Mouse (Mus musculus) MEL (cell line): Measurements from ENCODE around the gene Unc5cl. TPM values are rescaled to one million over a fixed set of nuclear protein-coding genes. Genes with fewer than 3 reads are reported as not detected.
A peak's percentile ranks its signal among the peaks of the same experiment; 100 is the strongest.

Source experiments
- DNase-seq: peaks from one replicate; pipeline ENCODE4 v3.0.0; 2011; ENCODE audit warnings: low read depth, low spot score
- H3K27ac ChIP-seq: 2 replicates; pipeline ENCODE4 v1.5.1; 2012; ENCODE audit warnings: low read depth, mild to moderate bottlenecking, control low read depth, low read length, moderate library complexity; ENCODE audit not compliant: control insufficient read depth
- H3K27me3 ChIP-seq, 2 experiments: fragments of 150-350 bp in 1 of 2; sonication (generic) in 1 of 2; 2 replicates each; pipeline ENCODE4 v1.6.1; 2012; ENCODE audit warnings: low read length in 2 of 2, mild to moderate bottlenecking in 2 of 2, improper control_type of control experiment in 1 of 2, moderate library complexity in 1 of 2; ENCODE audit not compliant: insufficient read depth in 2 of 2, control insufficient read depth in 1 of 2
- H3K36me3 ChIP-seq, 2 experiments: 2 replicates each; pipeline ENCODE4 v1.6.1; 2012 to 2014; ENCODE audit warnings: low read length in 2 of 2, improper control_type of control experiment in 1 of 2, inconsistent platforms in 1 of 2, mild to moderate bottlenecking in 1 of 2; ENCODE audit not compliant: insufficient read depth in 2 of 2, control insufficient read depth in 1 of 2
- H3K4me1 ChIP-seq, 2 experiments: fragments of 150-350 bp in 1 of 2; sonication (generic) in 1 of 2; 2 replicates each; pipeline ENCODE4 v1.6.1; 2012; ENCODE audit warnings: low read length in 2 of 2, improper control_type of control experiment in 1 of 2, mild to moderate bottlenecking in 1 of 2; ENCODE audit not compliant: insufficient read depth in 2 of 2, control insufficient read depth in 1 of 2
- H3K4me3 ChIP-seq, 2 experiments: fragments of 150-350 bp in 1 of 2; sonication (generic) in 1 of 2; 2 replicates each; pipeline ENCODE4 v1.5.1; 2012; ENCODE audit warnings: low read depth in 2 of 2, low read length in 2 of 2, mild to moderate bottlenecking in 2 of 2, moderate library complexity in 2 of 2, control low read depth in 1 of 2, improper control_type of control experiment in 1 of 2; ENCODE audit not compliant: control insufficient read depth in 1 of 2, insufficient read depth in 1 of 2
- H3K79me2 ChIP-seq: 2 replicates; pipeline ENCODE4 v1.6.1; 2012; ENCODE audit warnings: mild to moderate bottlenecking, low read length, moderate library complexity; ENCODE audit not compliant: control insufficient read depth, poor library complexity, insufficient read depth
- H3K9ac ChIP-seq: 2 replicates; pipeline ENCODE4 v1.6.1; 2012; ENCODE audit warnings: low read depth, mild to moderate bottlenecking, control low read depth, low read length, moderate library complexity; ENCODE audit not compliant: control insufficient read depth, poor library complexity, severe bottlenecking
- H3K9me3 ChIP-seq: fragments of 150-350 bp; sonication (generic); replicated peaks from 2 replicates; pipeline ENCODE4 v1.6.1; 2012; ENCODE audit warnings: mild to moderate bottlenecking, low read length, improper control_type of control experiment, moderate library complexity; ENCODE audit not compliant: insufficient read depth
- CHD2 ChIP-seq: IDR thresholded peaks from 2 replicates; pipeline ENCODE4 v1.6.1; 2011; ENCODE audit warnings: low read length, improper control_type of control experiment
- E2F4 ChIP-seq: IDR thresholded peaks from 2 replicates; pipeline ENCODE4 v1.6.1; 2011; ENCODE audit warnings: low read depth, low read length, improper control_type of control experiment, borderline replicate concordance
- EP300 ChIP-seq, 2 experiments: IDR thresholded peaks; 2 replicates each; pipeline ENCODE4 v1.6.1; 2011; ENCODE audit warnings: improper control_type of control experiment in 2 of 2, low read length in 2 of 2, low read depth in 1 of 2, mild to moderate bottlenecking in 1 of 2
- GABPA ChIP-seq: IDR thresholded peaks from 2 replicates; pipeline ENCODE4 v1.6.1; 2012; ENCODE audit warnings: low read depth, mild to moderate bottlenecking, inconsistent platforms, low read length, improper control_type of control experiment, moderate library complexity
- HCFC1 ChIP-seq: IDR thresholded peaks from 2 replicates; pipeline ENCODE4 v1.6.1; 2012; ENCODE audit warnings: low read depth, mild to moderate bottlenecking, inconsistent platforms, low read length, improper control_type of control experiment, moderate library complexity
- KAT2A ChIP-seq: conservative IDR thresholded peaks from 2 replicates; pipeline ENCODE4 v1.6.1; 2012; ENCODE audit warnings: low read depth, low read length, improper control_type of control experiment, inconsistent platforms
- MEF2A ChIP-seq: IDR thresholded peaks from 2 replicates; pipeline ENCODE4 v1.6.1; 2014; ENCODE audit warnings: low read depth, mild to moderate bottlenecking, inconsistent platforms, low read length, improper control_type of control experiment; ENCODE audit not compliant: poor library complexity, insufficient replicate concordance, severe bottlenecking; ENCODE audit errors: extremely low read depth
- MXI1 ChIP-seq: IDR thresholded peaks from 2 replicates; pipeline ENCODE4 v1.6.1; 2011; ENCODE audit warnings: mild to moderate bottlenecking, low read depth, low read length, improper control_type of control experiment
- NELFE ChIP-seq: IDR thresholded peaks from 2 replicates; pipeline ENCODE4 v1.6.1; 2011; ENCODE audit warnings: low read depth, low read length, improper control_type of control experiment
- NRF1 ChIP-seq: IDR thresholded peaks from 2 replicates; pipeline ENCODE4 v1.6.1; 2014; ENCODE audit warnings: low read depth, mild to moderate bottlenecking, inconsistent platforms, low read length, improper control_type of control experiment, moderate library complexity; ENCODE audit not compliant: poor library complexity, insufficient read depth, severe bottlenecking
- POLR2AphosphoS5 ChIP-seq: IDR thresholded peaks from 2 replicates; pipeline ENCODE4 v1.6.1; 2012; ENCODE audit warnings: low read depth, borderline replicate concordance, mild to moderate bottlenecking, inconsistent platforms, low read length, moderate library complexity, mixed read lengths
- RCOR1 ChIP-seq: IDR thresholded peaks from 2 replicates; pipeline ENCODE4 v1.6.1; 2012; ENCODE audit warnings: low read depth, mild to moderate bottlenecking, inconsistent platforms, low read length, improper control_type of control experiment
- SIN3A ChIP-seq: IDR thresholded peaks from 2 replicates; pipeline ENCODE4 v1.6.1; 2012; ENCODE audit warnings: low read length, improper control_type of control experiment, inconsistent platforms
- TAL1 ChIP-seq: IDR thresholded peaks from 2 replicates; pipeline ENCODE4 v1.6.1; 2012; ENCODE audit warnings: mild to moderate bottlenecking, inconsistent platforms, low read length, moderate library complexity, mixed read lengths
- TBP ChIP-seq: IDR thresholded peaks from 2 replicates; pipeline ENCODE4 v1.8.0; 2011; ENCODE audit warnings: low read depth, low read length, improper control_type of control experiment
- TCF12 ChIP-seq: IDR thresholded peaks from 2 replicates; pipeline ENCODE4 v1.6.1; 2014; ENCODE audit warnings: low read depth, mild to moderate bottlenecking, inconsistent platforms, low read length, improper control_type of control experiment, moderate library complexity
- USF1 ChIP-seq: IDR thresholded peaks from 2 replicates; pipeline ENCODE4 v1.6.1; 2014; ENCODE audit warnings: low read depth, mild to moderate bottlenecking, inconsistent platforms, low read length, improper control_type of control experiment, moderate library complexity
- ZC3H11A ChIP-seq: IDR thresholded peaks from 2 replicates; pipeline ENCODE4 v1.6.1; 2012; ENCODE audit warnings: low read depth, mild to moderate bottlenecking, inconsistent platforms, low read length, improper control_type of control experiment
- ZMIZ1 ChIP-seq: IDR thresholded peaks from 2 replicates; pipeline ENCODE4 v1.6.1; 2012; ENCODE audit warnings: low read depth, mild to moderate bottlenecking, inconsistent platforms, low read length, improper control_type of control experiment, moderate library complexity
- ZNF384 ChIP-seq: IDR thresholded peaks from 2 replicates; pipeline ENCODE4 v1.6.1; 2012; ENCODE audit warnings: low read depth, mild to moderate bottlenecking, inconsistent platforms, low read length, improper control_type of control experiment
- polyA plus RNA-seq, 2 experiments: library from polyadenylated mRNA; stranded (reverse) in 1 of 2; unstranded in 1 of 2; fragments of >175 nt in 1 of 2; fragments of >200 nt in 1 of 2; gene quantifications; 2 replicates each; pipeline versions ENCODE4 v1.2.1 to v1.2.4; 2012; ENCODE audit warnings: low replicate concordance in 2 of 2, low read depth in 1 of 2; ENCODE audit not compliant: insufficient read length in 2 of 2, insufficient read depth in 1 of 2, missing spikeins in 1 of 2
- total RNA-seq: library from RNA; depleted of rRNA; stranded (reverse); fragments of 300-350 nt; gene quantifications from 2 replicates; pipeline ENCODE4 v1.2.3, GENCODE M21; 2012

Unc5cl gene
- total and polyA plus RNA-seq, 3 experiments: 4.7 to 7.7 TPM; not detected in 1

DNA sequence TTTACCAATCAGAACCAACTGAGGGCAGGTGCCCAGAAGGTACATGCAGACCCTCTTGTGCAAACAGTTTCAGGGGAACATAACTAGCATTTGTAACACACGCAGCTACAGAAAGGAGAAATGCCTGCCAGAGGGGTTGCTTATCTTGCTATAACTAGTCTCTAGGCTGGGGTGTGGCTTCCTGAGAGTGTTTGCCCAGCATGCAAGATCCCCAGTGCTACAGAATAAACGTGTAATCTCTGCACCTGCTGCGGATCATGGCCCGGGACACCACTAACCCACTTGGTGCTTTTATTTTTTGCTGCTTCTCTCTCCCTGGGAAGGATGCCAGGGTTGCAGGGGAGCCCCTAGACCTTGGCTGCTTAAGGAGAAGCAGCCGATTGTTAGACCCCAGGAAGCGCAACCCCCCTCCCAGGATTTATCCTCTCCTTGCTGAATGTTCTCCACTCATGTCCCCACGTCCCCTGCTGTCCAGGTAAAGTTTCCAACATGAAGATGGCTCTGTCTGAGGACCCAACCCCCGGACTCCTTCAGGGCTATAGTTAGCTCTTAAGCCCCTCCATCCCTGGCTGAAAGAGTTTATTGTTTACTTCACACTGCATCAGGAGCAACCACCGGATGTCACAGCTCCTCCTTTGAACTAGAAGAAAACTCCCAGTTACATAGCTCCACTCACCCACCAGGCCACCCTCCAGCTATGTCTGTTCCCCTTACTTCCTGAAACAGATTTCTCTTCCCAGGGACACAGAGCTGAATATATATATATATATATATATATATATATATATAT, 28.7 kb upstream of the Unc5cl start (continued):
- TF ChIP-seq E2F4 (no peak), MEF2A (no peak), ZMIZ1 (peak; percentile 34; the same call in 1 of the 2 replicates), TAL1 (peak; percentile 55), CHD2 (no peak), HCFC1 (no peak), EP300 (IDR thresholded peaks at IDR 0.05; ENCODE audit: low read depth in 1 of 2, low read length in 2 of 2) (peak; percentile 87 to 90), USF1 (no peak), TBP (0 out of 2 replicates have a peak, but pooled peaks have one; percentile 26), MXI1 (peak; percentile 78; the same call in 1 of the 2 replicates), POLR2AphosphoS5 (no peak), RCOR1 (peak; percentile 97), KAT2A (no peak), NRF1 (no peak), GABPA (no peak)

DNA sequence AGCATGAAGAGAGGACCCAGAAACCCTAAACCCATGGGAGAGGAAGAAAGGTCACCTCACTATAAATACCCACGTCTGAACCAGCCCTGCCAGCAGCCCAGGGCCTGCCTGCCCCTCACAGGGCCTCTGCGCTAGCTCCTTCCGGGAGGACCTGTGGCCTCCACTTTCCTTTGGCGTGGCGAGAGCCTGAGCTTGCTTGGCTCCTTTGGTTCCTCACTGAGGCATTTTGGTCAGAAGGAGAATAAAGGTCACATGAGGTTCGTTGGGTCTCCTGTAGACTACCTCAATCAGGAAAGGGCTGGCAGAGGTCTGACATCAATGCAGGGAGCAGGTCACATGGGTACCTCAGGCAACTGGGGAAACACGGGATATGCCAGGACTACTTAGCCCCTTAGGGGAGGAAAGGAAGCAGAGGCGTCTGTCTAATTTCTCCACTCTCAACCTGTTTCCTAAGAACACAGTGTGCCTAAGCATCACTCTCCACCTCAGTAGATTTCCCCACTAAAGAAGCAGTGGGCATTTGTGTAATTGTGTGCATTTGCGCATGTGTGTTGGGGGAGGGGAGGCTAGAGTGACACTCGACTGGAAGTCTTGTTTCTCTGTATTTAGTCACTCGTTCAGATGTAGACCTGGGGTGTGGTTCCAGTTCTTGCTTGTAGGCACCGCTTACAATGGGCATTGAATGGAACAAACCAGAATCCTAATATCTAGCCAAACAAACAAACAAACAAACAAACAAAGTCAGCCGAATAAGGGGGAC, 27.5 kb upstream of the Unc5cl start:
- Histone ChIP-seq H3K27me3 (no peaks in the 10 kb centered on the region), H3K79me2 (no peaks in the 10 kb centered on the region), H3K36me3 (peaks cover 0 to 4% of the 10 kb centered on the region in 2 experiments; a peak in 2 of 4 replicates), H3K9ac (no peak overlapping the region), H3K27ac (no peak overlapping the region), H3K4me3 (no peak overlapping the region)
- DNase-seq: no peak
- TF ChIP-seq E2F4 (no peak), NELFE (no peak), ZC3H11A (no peak), SIN3A (no peak), ZNF384 (no peak), TCF12 (no peak)
- TF ChIP-seq, all 39 proteins: peak for 0
- H3K9me3 ChIP-seq: no peaks in the 10 kb centered on the region
- H3K4me1 ChIP-seq: peaks cover 7 to 15% of the 10 kb centered on the region in 2 experiments
